Mouse (Mus musculus) naive thymus-derived CD4-positive, alpha-beta T cell, adult 2 months (primary cell): ENCODE measurements around the gene Map2k5.

Experiments
- DNase-seq: peaks from one replicate; pipeline ENCODE4 v3.0.0-alpha.2; 2011; ENCODE audit warnings: low read depth

Gene Map2k5

GRCm38 (mm10) chr9:63145249-63146125 is 232.2 kb downstream of the Map2k5 start:
- peak; percentile 24 for DNase-seq

- peak; percentile 17 for DNase-seq
Observed at GRCm38 (mm10) chr9:63144502-63145248, 233.0 kb downstream of the Map2k5 start.

- DNase-seq: no peak
Observed at GRCm38 (mm10) chr9:63143641-63144501, 233.8 kb downstream of the Map2k5 start.

GRCm38 (mm10) chr9:63143227-63143626 is 234.5 kb downstream of the Map2k5 start:
- DNase-seq: peak; percentile 34

GRCm38 (mm10) chr9:63142335-63143036 is 235.2 kb downstream of the Map2k5 start:
- peak; percentile 14 for DNase-seq

GRCm38 (mm10) chr9:63141641-63142334 is 235.9 kb downstream of the Map2k5 start:
- peak; percentile 32 for DNase-seq

- DNase-seq: no peak
Observed at GRCm38 (mm10) chr9:63140211-63140610, 237.5 kb downstream of the Map2k5 start.

- DNase-seq: no peak
Observed at GRCm38 (mm10) chr9:63139661-63140060, 238.0 kb downstream of the Map2k5 start.

- peak; percentile 40 for DNase-seq
Observed at GRCm38 (mm10) chr9:63138481-63138967, 239.2 kb downstream of the Map2k5 start.

GRCm38 (mm10) chr9:63137615-63137915 is 240.1 kb downstream of the Map2k5 start:
- no peak for DNase-seq

GRCm38 (mm10) chr9:63136756-63137614 is 240.7 kb downstream of the Map2k5 start:
- peak; percentile 34 for DNase-seq

- no peak for DNase-seq
Observed at GRCm38 (mm10) chr9:63136241-63136640, 241.5 kb downstream of the Map2k5 start.

- DNase-seq: peak; percentile 80
Observed at GRCm38 (mm10) chr9:63135801-63136200, 241.9 kb downstream of the Map2k5 start.

- peak; percentile 62 for DNase-seq
Observed at GRCm38 (mm10) chr9:63135356-63135755, 242.3 kb downstream of the Map2k5 start.

GRCm38 (mm10) chr9:63133659-63134058 is 244.0 kb downstream of the Map2k5 start:
- no peak for DNase-seq

GRCm38 (mm10) chr9:63132673-63133601 is 244.8 kb downstream of the Map2k5 start:
- DNase-seq: peak; percentile 97

GRCm38 (mm10) chr9:63131957-63132602 is 245.6 kb downstream of the Map2k5 start:
- peak; percentile 72 for DNase-seq

- no peak for DNase-seq
Observed at GRCm38 (mm10) chr9:63129641-63130041, 248.1 kb downstream of the Map2k5 start.
